ENCODE assay signal across 8 mouse cellular contexts in the genomic region with DNA sequence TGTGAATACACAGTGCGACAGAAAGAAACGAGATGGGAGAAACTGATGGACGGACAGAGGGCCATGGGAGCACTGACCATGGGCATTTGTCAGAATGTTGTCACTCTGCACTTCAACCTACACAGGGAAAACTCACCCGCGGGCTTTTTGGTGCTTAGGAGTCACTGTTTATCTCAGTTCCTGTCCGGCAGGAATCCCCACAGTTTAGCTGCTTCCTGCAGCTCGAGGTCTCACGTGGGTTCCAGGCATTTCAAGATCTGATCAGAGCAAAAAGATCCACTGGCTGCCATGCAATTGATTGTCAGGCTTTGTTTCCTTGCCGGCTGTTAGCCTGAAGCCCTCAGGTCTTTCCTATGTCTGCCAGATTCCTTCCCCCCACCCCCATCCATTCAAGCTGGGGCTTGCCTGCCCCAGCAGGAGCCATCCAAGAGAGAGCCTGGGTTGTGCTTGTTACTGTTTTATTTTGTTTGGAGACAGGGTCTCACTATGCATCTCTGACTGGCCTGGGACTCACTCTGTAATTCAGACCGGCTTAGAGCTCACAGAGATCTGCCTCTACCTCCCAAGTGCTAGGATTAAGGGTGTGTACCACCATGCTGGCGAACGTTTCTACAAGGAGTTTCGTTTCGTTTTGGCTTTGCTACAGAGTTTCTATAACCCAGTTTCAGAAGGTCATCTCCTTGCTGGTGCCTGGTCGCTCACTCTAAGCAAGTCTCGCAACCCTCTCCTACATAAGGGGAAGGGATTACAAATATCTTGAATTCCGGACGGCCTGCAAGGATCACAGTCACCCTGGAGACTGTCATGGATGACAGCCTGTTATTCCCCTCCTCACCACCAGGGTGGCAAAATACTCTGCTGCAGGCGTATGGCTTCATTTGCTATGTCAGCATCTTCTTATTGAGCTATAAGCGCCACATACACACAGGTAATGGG. TPM values are rescaled to one million over a fixed set of nuclear protein-coding genes. Genes with fewer than 3 reads are reported as not detected.
DNase-seq lines count a peak whose midpoint lies in the region; ATAC-seq and TF ChIP-seq lines count a peak whose summit lies in the region.

No protein-coding gene starts in this region.

- peak; percentile 51; the same call in 1 of the 2 replicates for ATAC-seq in forebrain, embryonic 13.5 days
- peak; percentile 83 for ATAC-seq in hindbrain, postnatal 0 days
- ATAC-seq in neural tube, embryonic 15.5 days (ENCODE audit: low FRiP score): no peak

- peak; percentile 56 for DNase-seq in layer of hippocampus, postnatal 10 days (ENCODE audit: low spot score in 2 of 2)
- DNase-seq in layer of hippocampus, adult 8-10 months (ENCODE audit: low spot score in 2 of 2): no peak
- DNase-seq in ZHBTc4 (ENCODE audit: low read depth, low spot score): peak; percentile 82
- peak; percentile 70 for DNase-seq in hindbrain, postnatal 0 days (ENCODE audit: low spot score)
- peak; percentile 58 for DNase-seq in lung, adult 2 months
- no peak for DNase-seq in gastrocnemius, postnatal 14 days

- peak overlapping the region; percentile 51 for H3K4me2 ChIP-seq in forebrain, embryonic 13.5 days
- peak overlapping the region; percentile 47 for H3K4me2 ChIP-seq in hindbrain, postnatal 0 days (ENCODE audit: low read depth, low read length)
- H3K4me2 ChIP-seq in neural tube, embryonic 15.5 days: 0 out of 2 replicates have a peak overlapping the region, but pooled peaks have one; percentile 20

- H3K27ac ChIP-seq in forebrain, embryonic 13.5 days: no peak overlapping the region; the same call in 1 of the 2 replicates
- peak overlapping the region; percentile 32; the same call in 1 of the 2 replicates for H3K27ac ChIP-seq in hindbrain, postnatal 0 days
- no peak overlapping the region for H3K27ac ChIP-seq in neural tube, embryonic 15.5 days (replicated peaks)

- peak overlapping the region; percentile 34 for H3K4me3 ChIP-seq in forebrain, embryonic 13.5 days
- peak overlapping the region; percentile 21 for H3K4me3 ChIP-seq in hindbrain, postnatal 0 days (ENCODE audit: low read length)
- peak overlapping the region; percentile 64 for H3K4me3 ChIP-seq in lung, adult 2 months (replicated peaks; ENCODE audit: extremely low read depth, low read depth, low read length)
- H3K4me3 ChIP-seq in neural tube, embryonic 15.5 days (replicated peaks): 0 out of 2 replicates have a peak overlapping the region, but pooled peaks have one; percentile 16

- no peaks in the 10 kb centered on the region for H3K27me3 ChIP-seq in forebrain, embryonic 13.5 days
- H3K27me3 ChIP-seq in hindbrain, postnatal 0 days (ENCODE audit: insufficient read depth, low read length): no peaks in the 10 kb centered on the region
- H3K27me3 ChIP-seq in neural tube, embryonic 15.5 days (replicated peaks): no peaks in the 10 kb centered on the region

- TF ChIP-seq POLR2A in lung, adult 2 months (IDR thresholded peaks at IDR 0.05; ENCODE audit: borderline replicate concordance, extremely low read depth, low read depth, low read length): no peak

- WGBS in forebrain, embryonic 13.5 days: 29% methylated on average over 20 of the region's 20 CpGs
- 25% methylated on average over 20 of the region's 20 CpGs for WGBS in hindbrain, postnatal 0 days
- 21% methylated on average over 20 of the region's 20 CpGs for WGBS in lung, adult 2 months
- 50% methylated on average over 20 of the region's 20 CpGs for WGBS in neural tube, embryonic 15.5 days

- H3K9me3 ChIP-seq in forebrain, embryonic 13.5 days (replicated peaks): no peaks in the 10 kb centered on the region
- H3K9me3 ChIP-seq in hindbrain, postnatal 0 days (ENCODE audit: low read length): no peaks in the 10 kb centered on the region
- no peaks in the 10 kb centered on the region for H3K9me3 ChIP-seq in neural tube, embryonic 15.5 days (replicated peaks)

- no peaks in the 10 kb centered on the region for H3K36me3 ChIP-seq in forebrain, embryonic 13.5 days (ENCODE audit: poor library complexity, severe bottlenecking)
- H3K36me3 ChIP-seq in hindbrain, postnatal 0 days (ENCODE audit: insufficient read depth, low read length): no peaks in the 10 kb centered on the region
- no peaks in the 10 kb centered on the region for H3K36me3 ChIP-seq in neural tube, embryonic 15.5 days

- TF ChIP-seq CTCF in hindbrain, postnatal 0 days (IDR thresholded peaks at IDR 0.05; ENCODE audit: low read depth): peak; percentile 88
- peak; percentile 88 for TF ChIP-seq CTCF in lung, adult 2 months (IDR thresholded peaks at IDR 0.05; ENCODE audit: insufficient read depth, low read length)

- H3K4me1 ChIP-seq in forebrain, embryonic 13.5 days: peaks cover 6% of the 10 kb centered on the region; the same call in 1 of the 2 replicates
- H3K4me1 ChIP-seq in hindbrain, postnatal 0 days (ENCODE audit: insufficient read depth, low read length): no peaks in the 10 kb centered on the region
- H3K4me1 ChIP-seq in lung, adult 2 months (ENCODE audit: control insufficient read depth, insufficient read depth, low read length): peaks cover 12% of the 10 kb centered on the region
- H3K4me1 ChIP-seq in neural tube, embryonic 15.5 days: no peaks in the 10 kb centered on the region; the same call in 1 of the 2 replicates

- H3K9ac ChIP-seq in forebrain, embryonic 13.5 days: no peak overlapping the region
- H3K9ac ChIP-seq in hindbrain, postnatal 0 days (replicated peaks; ENCODE audit: low read length): peak overlapping the region; percentile 25; the same call in 1 of the 2 replicates
- H3K9ac ChIP-seq in neural tube, embryonic 15.5 days (replicated peaks): no peak overlapping the region

- intact Hi-C loops in gastrocnemius, postnatal 14 days (cut with DNase I; ENCODE audit: low total_unique reads): no loop called here

RNA-seq across cellular contexts. Expression of a gene that starts 20.5 kb away (rescaled TPM):
- total RNA-seq in layer of hippocampus, postnatal 10 days (2021): 1 to 10 TPM; 5.8 to 7.6 TPM
- 1 to 10 TPM; 6.0 to 8.9 (median 6.3) TPM for total RNA-seq in layer of hippocampus, adult 8-10 months (2022)
- polyA plus RNA-seq in forebrain, embryonic 13.5 days (2015; fragmentation: Nextera tagmentation; extraction: Ambion mirVana): 0.40 and 0.47 TPM in 2 replicates
- 2.4 and 4.6 TPM in 2 replicates for total RNA-seq in hindbrain, postnatal 0 days (2014; rRNA removed)
- polyA plus RNA-seq in hindbrain, postnatal 0 days (2015; fragmentation: Nextera tagmentation; extraction: Ambion mirVana): 2.4 and 2.7 TPM in 2 replicates
- polyA plus RNA-seq in lung, adult 2 months (2012; rRNA removed): 253 and 256 TPM in 2 replicates
- polyA plus RNA-seq in neural tube, embryonic 15.5 days (2015; fragmentation: Nextera tagmentation; extraction: Ambion mirVana): 0.75 and 12.6 TPM in 2 replicates
- total RNA-seq in gastrocnemius, postnatal 14 days (2021): 10 to 100 TPM; 18.5 to 18.6 TPM

RNA-seq across cellular contexts. Expression of a gene that starts 58.4 kb away (rescaled TPM):
- total RNA-seq in layer of hippocampus, postnatal 10 days (2021): under 1 TPM; 0.78 to 0.96 TPM
- total RNA-seq in layer of hippocampus, adult 8-10 months (2022): under 1 TPM in 3 of 4 experiments, not detected in 1; 0.45 to 0.55 (median 0.54) TPM
- 0.25 and 0.46 TPM in 2 replicates for polyA plus RNA-seq in forebrain, embryonic 13.5 days (2015; fragmentation: Nextera tagmentation; extraction: Ambion mirVana)
- 0.32 and 1.3 TPM in 2 replicates for total RNA-seq in hindbrain, postnatal 0 days (2014; rRNA removed)
- 0.45 and 0.60 TPM in 2 replicates for polyA plus RNA-seq in hindbrain, postnatal 0 days (2015; fragmentation: Nextera tagmentation; extraction: Ambion mirVana)
- 3.2 and 4.4 TPM in 2 replicates for polyA plus RNA-seq in lung, adult 2 months (2012; rRNA removed)
- 0.47 and 3.3 TPM in 2 replicates for polyA plus RNA-seq in neural tube, embryonic 15.5 days (2015; fragmentation: Nextera tagmentation; extraction: Ambion mirVana)
- total RNA-seq in gastrocnemius, postnatal 14 days (2021): 1 to 10 TPM in 1 of 2 experiments, under 1 TPM in 1; 0.38 to 1.1 TPM

Comparison
In these comparisons a context has a peak if more than half of its experiments do, and no peak if none do; other contexts are left out.
1. DNase-seq: peak in layer of hippocampus, postnatal 10 days (2 of 2), ZHBTc4 (single experiment), hindbrain, postnatal 0 days (single experiment) and lung, adult 2 months (single experiment); none in layer of hippocampus, adult 8-10 months (0 of 2) and gastrocnemius, postnatal 14 days (single experiment).
2. Peak in every context shown above with its lines, with median percentiles within 50 percentile points of each other: H3K4me2 ChIP-seq and H3K4me3 ChIP-seq.